13 mouse cellular contexts compared by ENCODE assay signal in the genomic region with DNA sequence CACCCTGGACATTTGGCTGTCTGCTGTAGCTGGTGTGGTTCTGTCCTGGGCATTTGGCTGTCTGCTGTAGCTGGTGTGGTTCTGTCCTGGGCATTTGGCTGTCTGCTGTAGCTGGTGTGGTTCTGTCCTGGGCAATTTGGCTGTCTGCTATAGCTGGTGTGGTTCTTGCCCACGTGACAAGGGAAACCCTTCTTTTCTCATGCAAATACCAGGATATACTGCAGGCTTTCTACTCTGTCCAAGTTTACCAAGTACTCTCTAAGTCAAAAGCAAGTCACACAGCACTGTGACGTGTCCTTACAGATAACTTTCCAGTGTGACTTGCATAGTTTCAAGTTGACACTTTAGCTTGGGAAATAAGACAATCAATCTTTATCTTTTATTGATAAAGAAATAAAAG. TPM values are rescaled to one million over a fixed set of nuclear protein-coding genes. Genes with fewer than 3 reads are reported as not detected.
DNase-seq lines count a peak whose midpoint lies in the region; ATAC-seq lines count a peak whose summit lies in the region.
"Had no signal": no experiment of that assay in that cellular context is flagged by ENCODE, and none has a peak within 500 bp of the region (broad histone marks: within the 10 kb centered on the region; RNA-seq: fewer than 3 reads in every experiment).

No protein-coding gene starts in this region.

- 67% methylated on average over 2 of the region's 2 CpGs for WGBS in kidney, embryonic 15.5 days
- 47% methylated on average over 2 of the region's 2 CpGs for WGBS in forebrain, embryonic 10.5 days
- WGBS in hindbrain, embryonic 16.5 days, result 30% methylated on average over 2 of the region's 2 CpGs
- 22% methylated on average over 2 of the region's 2 CpGs for WGBS in neural tube, embryonic 12.5 days

- no peaks in the 10 kb centered on the region for H3K27me3 ChIP-seq in kidney, embryonic 15.5 days
- H3K27me3 ChIP-seq in forebrain, embryonic 10.5 days (ENCODE audit: poor library complexity, severe bottlenecking), result peaks cover 37% of the 10 kb centered on the region
- H3K27me3 ChIP-seq in hindbrain, embryonic 16.5 days (replicated peaks; ENCODE audit: control insufficient read depth, insufficient read depth, low read length), result no peaks in the 10 kb centered on the region
- no peaks in the 10 kb centered on the region for H3K27me3 ChIP-seq in neural tube, embryonic 12.5 days (replicated peaks)
- H3K27me3 ChIP-seq: limb, embryonic 15.5 days had no signal

- H3K4me1 ChIP-seq in kidney, embryonic 15.5 days, result peaks cover 57% of the 10 kb centered on the region
- H3K4me1 ChIP-seq in forebrain, embryonic 10.5 days, result peaks cover 98% of the 10 kb centered on the region
- H3K4me1 ChIP-seq in hindbrain, embryonic 16.5 days (ENCODE audit: control insufficient read depth, insufficient read depth, low read depth, low read length), result peaks cover 19% of the 10 kb centered on the region
- peaks cover 69% of the 10 kb centered on the region for H3K4me1 ChIP-seq in neural tube, embryonic 12.5 days

- no peak for DNase-seq in kidney, adult 8-10 months
- no peak for DNase-seq in forebrain, embryonic 10.5 days (ENCODE audit: extremely low spot score, low spot score)
- DNase-seq in kidney, postnatal 36 days, result no peak
- DNase-seq in urinary bladder, adult 2 months (ENCODE audit: low spot score), result no peak
- DNase-seq in frontal cortex, adult 2 months (ENCODE audit: extremely low spot score in 1 of 2, low spot score in 1 of 2), result no peak
- DNase-seq: adrenal gland, postnatal 14 days; cerebellum, adult 18-20 months; lung, postnatal 4 days; thymus, postnatal 4 days had no signal

- H3K9me3 ChIP-seq in kidney, embryonic 15.5 days (replicated peaks), result no peaks in the 10 kb centered on the region
- H3K9me3 ChIP-seq in forebrain, embryonic 10.5 days, result no peaks in the 10 kb centered on the region
- no peaks in the 10 kb centered on the region for H3K9me3 ChIP-seq in hindbrain, embryonic 16.5 days (ENCODE audit: control insufficient read depth, low read length)
- no peaks in the 10 kb centered on the region for H3K9me3 ChIP-seq in neural tube, embryonic 12.5 days
- H3K9me3 ChIP-seq: limb, embryonic 15.5 days had no signal

- peak overlapping the region; percentile 17; the same call in 1 of the 2 replicates for H3K4me2 ChIP-seq in kidney, embryonic 15.5 days
- H3K4me2 ChIP-seq in hindbrain, embryonic 16.5 days (ENCODE audit: low read length), result peak overlapping the region; percentile 58
- H3K4me2 ChIP-seq in neural tube, embryonic 12.5 days (replicated peaks), result peak overlapping the region; percentile 57

- no peak overlapping the region for H3K4me3 ChIP-seq in kidney, embryonic 15.5 days (replicated peaks)
- peak overlapping the region; percentile 41 for H3K4me3 ChIP-seq in forebrain, embryonic 10.5 days
- peak overlapping the region; percentile 19; the same call in 1 of the 2 replicates for H3K4me3 ChIP-seq in hindbrain, embryonic 16.5 days (ENCODE audit: low read length)
- H3K4me3 ChIP-seq in neural tube, embryonic 12.5 days, result no peak overlapping the region
- H3K4me3 ChIP-seq: limb, embryonic 15.5 days had no signal

- peaks cover 15% of the 10 kb centered on the region; the same call in 1 of the 2 replicates for H3K36me3 ChIP-seq in kidney, embryonic 15.5 days
- H3K36me3 ChIP-seq in forebrain, embryonic 10.5 days (replicated peaks), result peaks cover 74% of the 10 kb centered on the region
- H3K36me3 ChIP-seq in hindbrain, embryonic 16.5 days (ENCODE audit: control insufficient read depth, insufficient read depth, low read length), result no peaks in the 10 kb centered on the region
- H3K36me3 ChIP-seq in neural tube, embryonic 12.5 days, result peaks cover 15% of the 10 kb centered on the region

- no peak overlapping the region for H3K9ac ChIP-seq in kidney, embryonic 15.5 days
- H3K9ac ChIP-seq in hindbrain, embryonic 16.5 days (ENCODE audit: low read depth, low read length), result no peak overlapping the region
- no peak overlapping the region for H3K9ac ChIP-seq in neural tube, embryonic 12.5 days
- H3K9ac ChIP-seq: limb, embryonic 15.5 days had no signal

- ATAC-seq in kidney, embryonic 15.5 days (replicated peaks; ENCODE audit: low FRiP score), result no peak
- ATAC-seq in hindbrain, embryonic 16.5 days, result no peak
- no peak for ATAC-seq in neural tube, embryonic 12.5 days (ENCODE audit: low FRiP score, low read depth)

- no peak overlapping the region for H3K27ac ChIP-seq in kidney, embryonic 15.5 days
- no peak overlapping the region for H3K27ac ChIP-seq in forebrain, embryonic 10.5 days
- no peak overlapping the region for H3K27ac ChIP-seq in hindbrain, embryonic 16.5 days (ENCODE audit: low read depth, low read length)
- no peak overlapping the region for H3K27ac ChIP-seq in neural tube, embryonic 12.5 days
- H3K27ac ChIP-seq: limb, embryonic 15.5 days had no signal

RNA-seq across cellular contexts. Expression of gene Epha4, which starts 10.1 kb away (rescaled TPM):
- 17.2 and 18.2 TPM in 2 replicates for polyA plus RNA-seq in kidney, embryonic 15.5 days (2015; fragmentation: Nextera tagmentation; extraction: Ambion mirVana)
- polyA plus RNA-seq in forebrain, embryonic 10.5 days (2016; fragmentation: Nextera tagmentation; extraction: Ambion mirVana), result 22.9 and 25.9 TPM in 2 replicates
- polyA plus RNA-seq in hindbrain, embryonic 16.5 days (2015; fragmentation: Nextera tagmentation; extraction: Ambion mirVana), result 37.7 and 40.8 TPM in 2 replicates
- 27.9 and 31.6 TPM in 2 replicates for polyA plus RNA-seq in neural tube, embryonic 12.5 days (2016; fragmentation: Nextera tagmentation; extraction: Ambion mirVana)
- 6.0 and 7.6 TPM in 2 replicates for polyA plus RNA-seq in urinary bladder, adult 2 months (2012; rRNA removed)
- polyA plus RNA-seq in frontal cortex, adult 2 months (2012; rRNA removed), result 43.9 and 46.1 TPM in 2 replicates

Comparison
In these comparisons a context has a peak if more than half of its experiments do, and no peak if none do; other contexts are left out.
1. H3K4me3 ChIP-seq: peak in forebrain, embryonic 10.5 days (single experiment) and hindbrain, embryonic 16.5 days (single experiment); none in kidney, embryonic 15.5 days (single experiment) and neural tube, embryonic 12.5 days (single experiment).
2. Peak in every context shown above with its lines, with median percentiles within 50 percentile points of each other: H3K4me2 ChIP-seq.